Mouse (Mus musculus): ENCODE measurements at regions not wholly inside any gene's neighbourhood (a gene's known extent, or its start where the extent isn't known, plus 50 kb on each side); places are given as distances from the start of the nearest gene placed in this dataset.

DNA sequence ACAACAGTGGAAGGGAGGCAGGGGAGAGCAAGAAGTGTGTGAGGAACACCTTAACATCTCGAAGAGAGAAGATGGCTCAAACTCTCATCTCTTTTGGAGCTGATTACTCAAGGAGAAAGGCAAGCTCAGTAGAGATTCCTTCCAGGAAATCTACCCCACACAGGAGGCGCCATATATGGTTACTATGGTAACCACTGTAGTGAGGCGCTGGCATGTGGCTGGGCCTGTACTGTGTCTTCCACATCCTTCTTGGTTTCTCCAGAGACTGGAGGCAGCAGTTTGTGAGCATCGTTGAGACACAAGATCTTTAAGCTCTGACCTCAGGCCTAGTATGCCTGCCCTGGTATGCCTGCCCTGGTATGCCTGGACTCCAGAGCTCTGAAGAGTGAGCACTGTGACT is 191.6 kb upstream of the Foxq1 start:
- Histone ChIP-seq H3K79me2 (ENCODE audit: control insufficient read depth, insufficient read depth) (no peaks in the 10 kb centered on the region), H3ac (ENCODE audit: control insufficient read depth, insufficient read length) (no peak overlapping the region), H3K36me3 (ENCODE audit: control insufficient read depth, insufficient read depth) (no peaks in the 10 kb centered on the region), H3K4me3 (no peak overlapping the region), H3K4me2 (ENCODE audit: low read depth) (no peak overlapping the region), H3K27me3 (ENCODE audit: control insufficient read depth, insufficient read depth, insufficient read length) (no peaks in the 10 kb centered on the region)
- TF ChIP-seq SRF (IDR thresholded peaks at IDR 0.05; ENCODE audit: control insufficient read depth, insufficient read length, low read depth) (no peak), POLR2AphosphoS2 (IDR thresholded peaks at IDR 0.05; ENCODE audit: insufficient read length, low read depth) (no peak), TCF3 (IDR thresholded peaks at IDR 0.05; ENCODE audit: insufficient read length, low read depth) (no peak), REST (IDR thresholded peaks at IDR 0.05; ENCODE audit: insufficient read depth, insufficient read length) (no peak), MYOD1 (IDR thresholded peaks at IDR 0.05; ENCODE audit: control insufficient read depth in 1 of 3, insufficient read length in 2 of 3, low read depth in 2 of 3) (no peak), CEBPB (IDR thresholded peaks at IDR 0.05; ENCODE audit: insufficient read depth, poor library complexity, severe bottlenecking) (no peak), POLR2A (IDR thresholded peaks at IDR 0.05; ENCODE audit: insufficient read length, low read depth) (no peak), TCF12 (IDR thresholded peaks at IDR 0.05; ENCODE audit: insufficient read depth, poor library complexity, severe bottlenecking) (no peak), E2F4 (IDR thresholded peaks at IDR 0.05; ENCODE audit: insufficient read depth) (no peak)

DNA sequence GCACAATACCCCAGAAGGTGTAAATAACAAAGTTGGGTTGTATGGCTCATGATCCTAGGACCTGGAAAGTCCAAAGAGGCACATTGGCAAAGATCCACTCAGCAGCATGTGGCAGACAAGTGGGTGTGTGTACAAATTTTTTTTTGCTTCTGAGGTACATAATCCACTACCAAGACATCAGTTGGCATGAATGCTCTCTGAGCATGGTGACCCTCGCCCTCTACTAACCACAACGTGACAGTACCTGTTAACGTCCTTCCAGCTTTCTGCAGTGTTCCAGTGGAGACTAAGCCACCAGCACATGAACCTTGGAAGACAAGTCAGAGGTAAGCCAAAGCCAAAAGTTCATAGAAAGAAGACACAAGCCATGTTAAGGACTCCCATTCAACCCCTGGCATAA is 188.7 kb upstream of the Foxq1 start:
- H3K4me3 ChIP-seq = no peak overlapping the region
- H3ac ChIP-seq (ENCODE audit: control insufficient read depth, insufficient read length) = no peak overlapping the region
- H3K36me3 ChIP-seq (ENCODE audit: control insufficient read depth, insufficient read depth) = no peaks in the 10 kb centered on the region
- H3K27me3 ChIP-seq (ENCODE audit: control insufficient read depth, insufficient read depth, insufficient read length) = no peaks in the 10 kb centered on the region
- no peak overlapping the region for H3K4me2 ChIP-seq (ENCODE audit: low read depth)
- TF ChIP-seq E2F4 (IDR thresholded peaks at IDR 0.05; ENCODE audit: insufficient read depth) = no peak
- no peak for TF ChIP-seq REST (IDR thresholded peaks at IDR 0.05; ENCODE audit: insufficient read depth, insufficient read length)
- TF ChIP-seq CEBPB (IDR thresholded peaks at IDR 0.05; ENCODE audit: insufficient read depth, poor library complexity, severe bottlenecking) = no peak
- TF ChIP-seq USF1 (IDR thresholded peaks at IDR 0.05; ENCODE audit: low read depth) = no peak
- no peak for TF ChIP-seq SRF (IDR thresholded peaks at IDR 0.05; ENCODE audit: control insufficient read depth, insufficient read length, low read depth)
- no peak for TF ChIP-seq MAX (IDR thresholded peaks at IDR 0.05; ENCODE audit: low read depth)
- no peak for TF ChIP-seq MYOG (IDR thresholded peaks at IDR 0.05; ENCODE audit: control insufficient read depth in 1 of 3, insufficient read depth in 1 of 3, insufficient read length in 2 of 3, low read depth in 2 of 3)
- no peak for TF ChIP-seq MYOD1 (IDR thresholded peaks at IDR 0.05; ENCODE audit: control insufficient read depth in 1 of 3, insufficient read length in 2 of 3, low read depth in 2 of 3)
- no peaks in the 10 kb centered on the region for H3K79me2 ChIP-seq (ENCODE audit: control insufficient read depth, insufficient read depth)

DNA sequence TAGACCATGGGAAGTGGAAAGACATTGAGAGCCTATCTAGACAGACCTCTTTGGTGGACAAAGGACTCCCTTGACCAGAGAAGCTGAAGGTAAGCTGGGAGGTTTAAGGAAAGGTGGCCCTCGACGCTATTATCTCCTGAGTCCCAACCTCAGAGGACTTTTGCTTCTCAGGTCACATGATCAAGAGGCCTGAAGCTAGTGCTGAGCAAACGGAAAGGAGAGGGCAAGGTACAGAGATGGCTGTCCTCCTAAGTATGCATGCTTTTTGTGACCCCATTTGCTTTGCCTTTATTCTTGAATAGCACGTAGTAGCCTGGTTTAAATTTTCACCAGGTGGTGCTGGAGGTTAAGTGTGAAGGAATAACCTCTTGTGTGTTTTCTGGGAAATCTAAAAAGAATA is 186.8 kb upstream of the Foxq1 start:
- TF ChIP-seq USF1 (IDR thresholded peaks at IDR 0.05; ENCODE audit: low read depth) (no peak), POLR2AphosphoS2 (IDR thresholded peaks at IDR 0.05; ENCODE audit: insufficient read length, low read depth) (no peak), REST (IDR thresholded peaks at IDR 0.05; ENCODE audit: insufficient read depth, insufficient read length) (no peak), SRF (IDR thresholded peaks at IDR 0.05; ENCODE audit: control insufficient read depth, insufficient read length, low read depth) (no peak), E2F4 (IDR thresholded peaks at IDR 0.05; ENCODE audit: insufficient read depth) (no peak), MYOG (IDR thresholded peaks at IDR 0.05; ENCODE audit: control insufficient read depth in 1 of 3, insufficient read depth in 1 of 3, insufficient read length in 2 of 3, low read depth in 2 of 3) (no peak), CEBPB (IDR thresholded peaks at IDR 0.05; ENCODE audit: insufficient read depth, poor library complexity, severe bottlenecking) (no peak), MYOD1 (IDR thresholded peaks at IDR 0.05; ENCODE audit: control insufficient read depth in 1 of 3, insufficient read length in 2 of 3, low read depth in 2 of 3) (no peak), TCF12 (IDR thresholded peaks at IDR 0.05; ENCODE audit: insufficient read depth, poor library complexity, severe bottlenecking) (no peak), MAX (IDR thresholded peaks at IDR 0.05; ENCODE audit: low read depth) (no peak), POLR2A (IDR thresholded peaks at IDR 0.05; ENCODE audit: insufficient read length, low read depth) (no peak), TCF3 (IDR thresholded peaks at IDR 0.05; ENCODE audit: insufficient read length, low read depth) (no peak)
- H3K4me3 ChIP-seq = no peak overlapping the region
- no peak overlapping the region for H3K4me2 ChIP-seq (ENCODE audit: low read depth)
- no peak overlapping the region for H3ac ChIP-seq (ENCODE audit: control insufficient read depth, insufficient read length)
- H3K36me3 ChIP-seq (ENCODE audit: control insufficient read depth, insufficient read depth) = no peaks in the 10 kb centered on the region
- H3K79me2 ChIP-seq (ENCODE audit: control insufficient read depth, insufficient read depth) = no peaks in the 10 kb centered on the region
- no peaks in the 10 kb centered on the region for H3K27me3 ChIP-seq (ENCODE audit: control insufficient read depth, insufficient read depth, insufficient read length)

DNA sequence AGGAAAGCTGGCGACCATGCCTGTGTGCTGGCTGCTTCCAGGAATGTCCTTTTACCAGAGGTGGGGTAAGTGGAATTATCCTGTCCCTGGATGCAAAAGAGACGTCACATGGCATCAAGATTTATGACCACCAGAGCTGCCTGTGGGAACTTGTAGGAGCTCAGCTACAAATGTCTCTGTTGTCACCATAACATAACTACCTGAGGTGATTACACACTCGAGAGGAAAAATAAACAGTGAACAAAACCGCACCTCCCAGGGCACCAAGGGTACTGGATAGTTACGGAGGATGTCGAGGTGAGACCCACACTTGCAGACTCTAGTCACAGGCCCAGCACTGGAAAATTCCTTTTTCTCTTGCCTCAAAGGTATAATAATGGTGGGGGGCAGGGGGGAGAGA is 185.1 kb upstream of the Foxq1 start:
- H3K4me3 ChIP-seq = no peak overlapping the region
- no peaks in the 10 kb centered on the region for H3K36me3 ChIP-seq (ENCODE audit: control insufficient read depth, insufficient read depth)
- no peaks in the 10 kb centered on the region for H3K79me2 ChIP-seq (ENCODE audit: control insufficient read depth, insufficient read depth)
- TF ChIP-seq POLR2A (IDR thresholded peaks at IDR 0.05; ENCODE audit: insufficient read length, low read depth) (no peak), MAX (IDR thresholded peaks at IDR 0.05; ENCODE audit: low read depth) (no peak), MYOD1 (IDR thresholded peaks at IDR 0.05; ENCODE audit: control insufficient read depth in 1 of 3, insufficient read length in 2 of 3, low read depth in 2 of 3) (no peak), MYOG (IDR thresholded peaks at IDR 0.05; ENCODE audit: control insufficient read depth in 1 of 3, insufficient read depth in 1 of 3, insufficient read length in 2 of 3, low read depth in 2 of 3) (no peak), REST (IDR thresholded peaks at IDR 0.05; ENCODE audit: insufficient read depth, insufficient read length) (no peak)
- H3K4me2 ChIP-seq (ENCODE audit: low read depth) = no peak overlapping the region
- H3K27me3 ChIP-seq (ENCODE audit: control insufficient read depth, insufficient read depth, insufficient read length) = no peaks in the 10 kb centered on the region
- no peak overlapping the region for H3ac ChIP-seq (ENCODE audit: control insufficient read depth, insufficient read length)

DNA sequence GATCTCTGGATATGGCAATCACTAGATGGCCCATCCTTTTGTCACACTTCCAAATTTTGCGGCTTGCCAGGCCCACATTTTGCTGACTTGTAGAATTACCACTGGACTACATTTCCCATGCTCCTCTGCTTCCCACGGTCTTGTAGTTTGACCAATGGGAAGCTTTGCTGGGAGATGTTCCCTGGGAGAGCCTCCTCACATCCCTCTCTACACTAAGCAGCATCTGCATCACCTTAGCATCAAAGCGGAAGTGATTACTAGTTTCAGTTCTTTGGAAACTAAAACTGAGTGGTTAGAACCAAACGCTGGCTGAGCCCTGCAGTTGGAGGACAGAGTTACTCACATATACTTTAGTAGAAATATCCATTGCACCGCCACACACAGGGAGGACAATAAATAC is 181.9 kb upstream of the Foxq1 start:
- H3ac ChIP-seq (ENCODE audit: control insufficient read depth, insufficient read length) = no peak overlapping the region
- no peaks in the 10 kb centered on the region for H3K79me2 ChIP-seq (ENCODE audit: control insufficient read depth, insufficient read depth)
- TF ChIP-seq E2F4 (IDR thresholded peaks at IDR 0.05; ENCODE audit: insufficient read depth) = no peak
- no peak for TF ChIP-seq MAX (IDR thresholded peaks at IDR 0.05; ENCODE audit: low read depth)
- TF ChIP-seq USF1 (IDR thresholded peaks at IDR 0.05; ENCODE audit: low read depth) = no peak
- no peak overlapping the region for H3K4me3 ChIP-seq
- H3K36me3 ChIP-seq (ENCODE audit: control insufficient read depth, insufficient read depth) = no peaks in the 10 kb centered on the region
- no peak overlapping the region for H3K4me2 ChIP-seq (ENCODE audit: low read depth)
- H3K27me3 ChIP-seq (ENCODE audit: control insufficient read depth, insufficient read depth, insufficient read length) = no peaks in the 10 kb centered on the region

All from myocyte (in vitro differentiated cells).